Mouse (Mus musculus) T-helper 17 cell (primary cell): ENCODE data around the gene Msi1.

Source experiments
- in situ Hi-C, 2 experiments: fragments of 300-600 bp; cut with MboI, MseI; formaldehyde crosslinking; loops; 1 replicate in 1 of 2; 2 replicates in 1 of 2; pipeline ENCODE4 v1.15.1; 2025; ENCODE audit warnings: high pct_unique_total_duplicates in 2 of 2

Gene Msi1

GRCm38 (mm10) chr5:115429359-115430186 lies at the start of gene Msi1:
Gene Msi1 (plus strand): TSS chr5:115429599.
- in situ Hi-C loops = loop anchor here (5.0 to 10.0 kb wide), 4 partner anchors 42 to 465 kb away; no protein-coding TSS in a partner anchor

- in situ Hi-C loops = no loop called here
Measured at GRCm38 (mm10) chr5:115391935-115392334, 37.5 kb upstream of the Msi1 start.

- in situ Hi-C loops = no loop called here
Measured at GRCm38 (mm10) chr5:115392969-115393368, 36.4 kb upstream of the Msi1 start.

DNA sequence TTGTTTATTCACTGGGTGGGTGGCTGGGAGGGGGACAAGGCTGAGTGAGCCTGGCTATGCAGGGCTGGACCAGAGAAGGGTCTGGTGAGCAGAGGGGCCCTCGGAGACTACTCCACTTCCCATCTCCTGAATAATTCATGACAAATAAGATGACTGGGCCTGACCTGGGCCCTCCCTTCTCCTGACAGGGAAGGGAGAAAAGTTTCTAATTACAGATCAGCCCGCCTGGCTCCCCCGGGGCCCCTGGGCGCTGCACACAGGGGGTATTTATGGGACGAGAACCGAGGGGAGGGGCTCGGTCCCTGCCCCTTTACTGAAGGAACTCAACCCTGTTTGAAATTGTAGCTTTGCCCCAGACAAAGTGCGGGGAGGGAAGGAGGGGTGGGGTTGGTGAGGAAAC lies 35.2 kb upstream of the Msi1 start:
- in situ Hi-C loops = no loop called here

- in situ Hi-C loops = no loop called here
Measured at GRCm38 (mm10) chr5:115394836-115395235, 34.6 kb upstream of the Msi1 start.

GRCm38 (mm10) chr5:115396654-115397053 lies 32.7 kb upstream of the Msi1 start:
- in situ Hi-C loops = no loop called here

DNA sequence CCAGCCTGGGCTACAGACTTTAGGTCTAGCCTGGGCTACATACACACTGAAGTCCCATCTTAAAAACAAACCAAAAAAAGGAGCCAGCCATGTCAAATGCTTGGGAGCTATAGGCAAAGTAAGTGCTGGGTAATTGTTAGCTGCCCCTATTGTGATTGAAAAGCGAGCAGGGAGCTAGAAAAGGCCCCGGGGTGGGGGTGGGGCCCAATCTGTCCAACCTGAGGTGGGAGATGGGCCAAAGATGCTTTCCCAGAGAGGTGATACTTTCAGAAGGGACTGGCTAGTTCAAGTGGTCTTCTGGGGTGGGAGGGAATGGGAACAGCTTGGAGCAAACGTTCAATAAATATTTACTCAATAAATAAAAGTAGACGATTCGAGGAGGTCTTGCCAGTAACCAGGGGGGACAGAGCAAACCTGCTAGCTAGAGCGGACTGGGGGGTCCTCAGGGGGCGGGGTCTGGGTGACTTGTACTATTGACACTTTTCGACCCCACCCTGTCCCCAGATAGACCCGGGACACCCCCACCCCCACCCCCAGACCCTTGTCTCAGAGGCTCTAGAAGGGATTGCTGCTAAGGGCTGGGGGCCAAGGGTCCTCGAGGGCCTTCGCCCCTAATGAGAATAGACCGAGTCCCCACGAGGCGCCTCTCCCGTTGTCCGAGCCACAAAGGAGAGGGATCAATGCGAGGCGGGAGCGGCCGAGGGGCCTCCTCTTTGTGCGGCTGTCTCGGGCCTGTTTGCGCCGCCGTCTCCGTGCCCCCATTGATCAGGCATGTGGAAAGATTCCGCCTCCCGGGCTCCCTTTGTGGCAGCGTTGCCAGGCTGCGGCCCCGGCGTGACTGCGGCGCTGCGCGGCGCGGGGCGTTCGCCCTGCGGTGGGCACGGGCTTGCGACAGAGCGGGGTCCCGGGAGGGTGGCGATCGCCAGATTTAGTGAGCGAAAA lies 31.3 kb upstream of the Msi1 start:
- in situ Hi-C loops = no loop called here

GRCm38 (mm10) chr5:115402063-115402462 lies 27.3 kb upstream of the Msi1 start:
- in situ Hi-C loops = no loop called here

DNA sequence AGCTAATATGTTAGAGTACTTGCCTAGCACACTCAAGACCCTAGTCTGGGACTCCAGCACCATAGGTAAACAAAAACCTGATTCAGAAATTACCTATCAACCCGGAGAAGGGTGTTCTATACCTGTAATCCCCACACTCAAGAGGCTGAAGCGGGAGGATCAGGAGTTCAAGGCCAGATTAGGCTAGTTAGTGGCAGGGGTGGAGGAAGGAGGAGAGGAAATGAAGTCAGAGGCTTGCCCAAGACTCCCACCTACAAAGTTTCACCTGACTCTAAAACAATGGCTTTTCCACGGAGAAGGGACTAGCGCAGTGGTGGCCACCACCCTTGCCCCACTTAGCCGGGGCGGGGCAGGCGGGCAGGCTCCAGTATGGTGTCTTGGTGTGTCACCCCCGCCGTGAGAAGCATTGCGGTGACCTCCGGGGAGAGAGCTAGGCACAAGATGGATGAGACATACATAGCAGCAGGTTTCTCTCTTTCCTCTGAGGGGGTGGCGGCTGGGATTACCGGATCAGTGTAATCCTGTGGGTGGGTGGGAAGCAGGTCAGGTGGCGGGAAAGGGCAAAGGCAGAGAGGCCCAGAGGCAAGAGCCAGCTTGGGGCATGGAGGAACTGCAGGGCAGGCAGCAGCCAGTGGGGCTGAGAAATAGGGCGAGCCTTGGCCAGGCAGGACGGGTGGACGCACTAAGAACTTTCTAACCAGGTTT lies 25.8 kb upstream of the Msi1 start:
- in situ Hi-C loops = no loop called here

DNA sequence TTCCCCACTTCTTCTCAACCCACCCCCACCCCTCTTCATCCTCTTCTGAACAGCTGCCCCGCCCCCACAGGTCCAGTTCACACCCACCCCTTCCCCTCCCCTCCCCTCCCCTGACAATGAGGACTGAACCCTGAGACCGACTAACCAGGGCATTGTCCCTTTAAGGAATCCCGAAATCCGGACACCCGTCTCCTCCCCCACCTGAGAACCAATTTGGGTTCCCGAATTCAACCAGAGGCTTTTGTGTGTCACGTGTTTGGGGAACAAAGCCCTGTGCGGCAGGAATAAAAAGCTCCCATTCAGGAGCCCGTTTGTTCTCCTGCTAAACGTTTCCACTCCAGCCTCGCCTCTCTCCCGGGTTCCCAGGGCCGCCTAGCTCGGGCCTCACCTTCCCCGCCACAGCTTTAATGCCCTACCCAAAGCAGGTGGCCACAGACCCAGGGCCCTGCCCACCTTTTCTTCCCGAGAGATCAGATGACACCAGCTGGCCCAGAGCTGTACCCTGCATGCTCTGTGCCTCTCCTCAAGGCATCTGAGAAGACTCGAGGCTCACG lies 25.1 kb upstream of the Msi1 start:
- in situ Hi-C loops = no loop called here

DNA sequence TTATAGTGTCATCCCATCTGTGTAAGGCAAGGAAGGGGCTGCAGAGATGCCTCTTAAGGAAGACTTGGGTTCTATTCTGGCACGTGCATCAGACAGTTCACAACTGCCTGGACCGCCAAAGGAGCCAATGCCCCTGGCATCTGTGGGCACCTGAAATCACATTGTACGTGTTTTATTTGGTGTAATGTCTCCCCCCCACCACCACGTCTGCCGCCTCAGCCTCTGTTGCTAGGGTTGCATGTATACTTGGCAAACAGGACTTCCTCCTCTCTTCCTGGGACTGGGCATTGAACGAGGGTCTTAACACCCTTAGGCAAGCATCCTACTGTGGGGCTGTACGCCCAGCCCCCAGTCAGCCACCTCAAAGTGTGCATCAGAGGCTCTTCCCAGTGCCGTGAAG lies 24.2 kb upstream of the Msi1 start:
- in situ Hi-C loops = loop anchor here in 1 of 2 experiments (5.0 kb wide), 1 partner anchor 38 kb away; no protein-coding TSS in a partner anchor

GRCm38 (mm10) chr5:115408110-115408509 lies 21.3 kb upstream of the Msi1 start:
- in situ Hi-C loops = loop anchor here in 1 of 2 experiments (5.0 kb wide), 1 partner anchor 41 kb away; no protein-coding TSS in a partner anchor

- in situ Hi-C loops = no loop called here
Measured at GRCm38 (mm10) chr5:115415111-115416085, 14.0 kb upstream of the Msi1 start.

GRCm38 (mm10) chr5:115428831-115429358 lies 504 bp upstream of the Msi1 start:
- in situ Hi-C loops = no loop called here

DNA sequence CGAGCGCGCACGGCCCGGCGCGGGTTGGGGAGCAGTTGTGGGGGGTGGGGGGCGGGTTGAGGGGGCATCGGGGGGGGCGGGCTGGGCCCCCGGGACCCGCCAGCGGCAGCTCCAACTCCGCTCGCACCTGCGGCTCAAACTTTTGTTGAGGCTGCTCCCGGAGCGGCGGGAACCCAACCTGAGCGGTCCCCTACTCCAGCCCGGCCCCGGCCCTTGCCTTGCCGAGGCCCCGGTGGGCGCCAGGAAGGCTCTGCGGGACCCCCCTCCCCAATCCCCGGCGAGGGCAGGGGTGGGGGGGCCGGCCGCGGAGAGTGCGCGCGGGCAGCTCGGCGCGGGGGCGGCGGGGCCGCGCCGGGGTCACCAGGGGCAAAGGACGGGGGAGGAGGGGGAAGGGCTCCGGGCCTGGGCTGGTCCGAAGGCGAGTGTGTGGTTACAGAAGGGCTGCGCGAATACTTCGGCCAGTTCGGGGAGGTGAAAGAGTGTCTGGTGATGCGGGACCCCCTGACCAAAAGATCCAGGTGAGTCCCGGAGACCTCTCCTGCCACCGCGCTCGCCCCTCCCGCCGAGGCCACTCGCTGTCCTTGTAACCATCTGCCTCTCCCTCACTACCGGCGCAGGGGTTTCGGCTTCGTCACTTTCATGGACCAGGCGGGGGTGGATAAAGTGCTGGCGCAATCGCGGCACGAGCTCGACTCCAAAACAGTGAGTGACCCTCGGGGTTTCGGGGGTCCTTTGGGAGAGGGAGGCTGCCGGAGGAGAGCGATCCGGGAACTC lies 975 bp downstream of the Msi1 start:
- in situ Hi-C loops = loop anchor here (5.0 to 10.0 kb wide), 4 partner anchors 43 to 466 kb away; no protein-coding TSS in a partner anchor

DNA sequence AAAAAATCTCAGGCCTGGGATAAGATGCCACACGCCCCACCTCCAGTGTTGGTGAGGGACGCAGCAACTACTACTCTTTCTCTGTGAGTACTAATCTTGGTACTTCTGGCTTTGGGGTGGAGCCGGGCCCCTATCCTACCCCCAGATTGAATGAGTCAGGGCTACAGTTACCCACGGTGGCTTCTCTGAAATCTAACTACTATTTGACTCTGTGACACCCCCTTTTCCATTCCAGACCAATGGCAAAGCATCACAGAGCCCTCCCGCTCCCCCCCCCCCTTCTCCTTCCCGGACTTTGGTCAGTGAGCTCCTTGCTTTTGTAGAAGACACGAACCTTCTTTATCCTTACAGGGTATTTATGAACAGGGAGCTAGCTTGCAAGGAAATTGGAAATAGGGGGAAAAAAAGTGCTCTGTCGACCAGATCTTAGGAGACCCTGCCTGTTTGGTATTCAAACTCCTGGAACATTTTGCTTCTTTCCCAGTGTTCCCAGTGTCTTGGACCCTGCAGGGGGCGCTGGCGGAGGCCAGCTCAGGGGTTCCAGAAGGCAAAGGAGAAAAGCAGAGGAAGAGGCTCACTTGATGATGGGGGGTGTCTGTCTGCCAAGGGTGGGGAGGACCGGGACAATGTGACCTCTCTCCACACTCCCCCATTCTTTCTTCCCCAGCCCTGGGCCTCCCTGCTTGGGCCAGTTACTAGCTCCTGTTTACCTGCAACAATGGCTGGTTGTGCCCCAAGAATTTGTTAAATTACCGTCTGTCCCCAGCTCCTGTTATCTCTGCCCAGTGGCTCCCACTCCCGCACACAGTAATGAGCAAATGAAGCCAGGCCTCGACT lies 1.9 kb downstream of the Msi1 start:
- in situ Hi-C loops = loop anchor here (5.0 to 10.0 kb wide), 4 partner anchors 44 to 466 kb away; no protein-coding TSS in a partner anchor

GRCm38 (mm10) chr5:115431898-115432259 lies 2.5 kb downstream of the Msi1 start:
- in situ Hi-C loops = loop anchor here (5.0 to 10.0 kb wide), 4 partner anchors 45 to 467 kb away; no protein-coding TSS in a partner anchor

- in situ Hi-C loops = loop anchor here (5.0 to 10.0 kb wide), 4 partner anchors 45 to 468 kb away; no protein-coding TSS in a partner anchor
Measured at GRCm38 (mm10) chr5:115432395-115432794, 3.0 kb downstream of the Msi1 start.
